Mouse (Mus musculus): Measurements from ENCODE around the gene Camta1.
A peak's percentile ranks its signal among the peaks of the same experiment; 100 is the strongest.

- no peak for TF ChIP-seq GATA1 (IDR thresholded peaks at IDR 0.05; ENCODE audit: borderline replicate concordance, low read length)
- peak; percentile 86; the same call in 1 of the 2 replicates for TF ChIP-seq FLI1 (IDR thresholded peaks at IDR 0.05; ENCODE audit: low read length)
Observed at GRCm38 (mm10) chr4:150914290-150914733, 947.4 kb downstream of the Camta1 start, which contains the start of the genes Park7 and Tnfrsf9.
